Mouse (Mus musculus): ENCODE data around the gene Trir. TPM values are rescaled to one million over a fixed set of nuclear protein-coding genes. Genes with fewer than 3 reads are reported as not detected.

Gene Trir
- 100 to 1,000 TPM; 134 to 159 (median 155) TPM for total RNA-seq (2022)

GRCm38 (mm10) chr8:85026670-85027515 is at the start of gene Trir:
Trir (plus strand) TSS chr8:85026823.
- DNase-seq, result peak; percentile 96

GRCm38 (mm10) chr8:84977435-84978247 is 49.0 kb upstream of the Trir start:
- peak; percentile 78 for DNase-seq

GRCm38 (mm10) chr8:84978248-84978940 is 48.2 kb upstream of the Trir start, which contains the start of gene Junb:
Junb (minus strand) TSS chr8:84978718.
- peak; percentile 98 for DNase-seq

- peak; percentile 93 for DNase-seq
These were observed 46.8 kb upstream of the Trir start for GRCm38 (mm10) chr8:84979599-84980421.

- peak; percentile 86 for DNase-seq
These were observed 45.8 kb upstream of the Trir start for GRCm38 (mm10) chr8:84980622-84981358.

GRCm38 (mm10) chr8:84981644-84982498 is 44.8 kb upstream of the Trir start:
- no peak for DNase-seq

GRCm38 (mm10) chr8:84982499-84983011 is 44.1 kb upstream of the Trir start:
- DNase-seq, result no peak

GRCm38 (mm10) chr8:84984294-84985048 is 42.2 kb upstream of the Trir start:
- no peak for DNase-seq

GRCm38 (mm10) chr8:84985049-84985683 is 41.5 kb upstream of the Trir start:
- DNase-seq, result no peak

GRCm38 (mm10) chr8:84985684-84986378 is 40.8 kb upstream of the Trir start:
- DNase-seq, result peak; percentile 88

GRCm38 (mm10) chr8:84986379-84986945 is 40.2 kb upstream of the Trir start:
- DNase-seq, result no peak

GRCm38 (mm10) chr8:84987388-84987787 is 39.2 kb upstream of the Trir start:
- no peak for DNase-seq

GRCm38 (mm10) chr8:84987903-84988302 is 38.7 kb upstream of the Trir start:
- no peak for DNase-seq

- peak; percentile 51 for DNase-seq
These were observed 37.3 kb upstream of the Trir start for GRCm38 (mm10) chr8:84989311-84989731.

- DNase-seq, result peak; percentile 89
These were observed 36.8 kb upstream of the Trir start for GRCm38 (mm10) chr8:84989810-84990209.

GRCm38 (mm10) chr8:84990349-84990748 is 36.3 kb upstream of the Trir start, which contains the start of gene Hook2:
Hook2 (plus strand) TSS chr8:84990603.
- peak; percentile 94 for DNase-seq

GRCm38 (mm10) chr8:84990836-84991235 is 35.8 kb upstream of the Trir start:
- DNase-seq, result peak; percentile 67
